Mouse (Mus musculus) liver, postnatal 0 days (tissue): ENCODE data around the gene Pcdh15.

ENCODE experiments used
- CTCF ChIP-seq: sonication (generic); IDR thresholded peaks from 2 replicates; pipeline ENCODE4 v1.5.1; 2016; ENCODE audit warnings: antibody characterized with exemption, low read depth
- EP300 ChIP-seq: IDR thresholded peaks from 2 replicates; pipeline ENCODE4 v1.6.1; 2016; ENCODE audit warnings: antibody characterized with exemption, low read depth, mild to moderate bottlenecking

DNA sequence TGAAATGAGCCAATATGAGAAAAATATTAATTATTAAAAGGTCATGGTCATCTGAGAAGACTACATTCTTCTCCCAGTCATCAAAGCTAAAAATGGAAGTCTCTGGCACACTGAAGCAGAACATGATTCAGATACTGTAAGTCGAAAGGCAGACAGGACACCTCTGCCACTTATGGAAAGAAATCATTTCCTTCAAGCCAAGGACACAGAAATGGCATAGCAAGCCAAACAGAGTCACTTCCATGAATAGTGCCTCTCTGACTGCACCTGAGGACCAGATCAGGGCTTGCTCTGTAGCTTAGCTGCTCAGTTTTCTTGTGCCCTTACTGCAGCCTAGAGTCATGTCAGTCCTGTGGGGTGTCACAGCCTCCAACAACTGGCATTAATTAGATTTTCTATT lies 234.3 kb downstream of the Pcdh15 start:
- no peak for TF ChIP-seq CTCF
- TF ChIP-seq EP300 = no peak
